Mouse (Mus musculus): ENCODE measurements around the gene Gm3233.
A peak's percentile ranks its signal among the peaks of the same experiment; 100 is the strongest.
"Not testable (repeated sequence)": the region's sequence is repeated elsewhere in the genome, so short reads cannot be mapped to it uniquely, and the experiment has no call there.

Gm3233 gene

GRCm38 (mm10) chr10:77759582-77759981 lies at the start of gene Gm3233:
TSS of gene Gm3233 (minus strand) at chr10:77759682.
- DNase-seq (ENCODE audit: low read depth, low spot score): not testable (repeated sequence)

- no peak for DNase-seq (ENCODE audit: low read depth, low spot score)
Observed at GRCm38 (mm10) chr10:77804095-77804494, 44.6 kb upstream of the Gm3233 start.

DNA sequence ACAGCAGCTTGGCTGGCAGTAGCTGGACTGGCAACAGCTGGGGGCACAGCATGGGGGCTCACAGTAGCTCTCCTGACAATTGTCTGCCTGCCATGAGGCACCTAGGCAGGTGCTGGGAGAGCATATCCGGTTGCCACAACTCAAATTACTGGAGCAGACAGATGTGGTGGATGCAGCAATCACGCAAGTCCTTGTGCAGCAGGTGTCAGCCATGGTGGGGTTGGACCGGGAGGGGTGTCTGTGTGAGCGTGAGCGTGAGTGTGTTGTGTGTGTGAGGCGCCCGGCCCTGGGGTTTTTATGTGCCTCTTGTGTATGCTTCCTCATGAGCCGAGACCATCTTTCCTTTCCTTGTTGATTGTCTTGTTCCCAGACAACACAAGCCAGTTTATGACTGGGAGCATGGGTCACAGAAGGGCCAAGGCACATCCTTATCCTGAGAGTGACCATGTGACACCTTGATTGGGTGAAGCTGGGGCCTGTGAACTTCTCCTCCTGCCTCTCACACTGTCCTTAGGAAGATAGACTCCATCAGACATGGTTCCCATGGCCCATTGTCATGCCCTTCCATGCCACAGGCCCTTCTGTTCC lies 39.5 kb upstream of the Gm3233 start, which contains the start of gene Gm19668:
Gene Gm19668 (minus strand): TSS at position 213 of the 588 bp plus-strand sequence.
- DNase-seq (ENCODE audit: low read depth, low spot score): no peak

DNA sequence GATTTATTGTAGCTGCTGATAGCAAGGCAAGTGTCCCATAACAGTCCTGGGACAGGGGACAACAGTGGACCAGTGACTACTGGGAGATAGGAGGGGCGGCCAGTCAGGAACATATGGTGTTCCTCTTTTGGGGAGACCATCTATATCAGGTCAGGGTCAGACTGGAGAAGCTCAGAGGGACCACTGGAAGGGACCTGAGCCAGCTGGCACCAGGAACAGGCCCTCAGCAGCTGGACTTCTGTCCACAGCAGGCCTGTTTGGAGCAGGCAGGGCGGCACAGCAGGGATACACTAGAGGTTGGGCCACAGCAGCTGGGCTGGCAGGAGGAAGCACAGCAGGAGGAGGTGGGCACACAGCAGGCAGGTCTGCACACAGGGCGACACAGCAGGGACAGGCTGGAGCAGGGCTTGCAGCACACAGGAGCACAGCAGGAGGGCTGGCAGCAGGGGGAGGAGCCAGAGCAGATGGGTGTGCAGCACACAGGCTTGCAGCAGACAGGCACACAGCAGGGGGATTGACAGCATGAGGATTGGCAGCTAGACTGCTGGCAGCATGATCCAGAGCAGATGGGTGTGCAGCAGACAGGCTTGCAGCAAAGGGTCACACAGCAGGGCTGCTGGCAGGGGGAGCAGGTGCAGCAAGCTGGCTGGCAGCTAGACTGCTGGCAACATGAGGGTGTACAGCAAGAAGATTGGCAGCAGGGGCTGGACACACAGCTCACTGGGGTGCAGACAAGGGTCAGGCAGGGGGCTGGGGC lies 38.9 kb upstream of the Gm3233 start:
- not testable (repeated sequence) for DNase-seq (ENCODE audit: low read depth, low spot score)

DNA sequence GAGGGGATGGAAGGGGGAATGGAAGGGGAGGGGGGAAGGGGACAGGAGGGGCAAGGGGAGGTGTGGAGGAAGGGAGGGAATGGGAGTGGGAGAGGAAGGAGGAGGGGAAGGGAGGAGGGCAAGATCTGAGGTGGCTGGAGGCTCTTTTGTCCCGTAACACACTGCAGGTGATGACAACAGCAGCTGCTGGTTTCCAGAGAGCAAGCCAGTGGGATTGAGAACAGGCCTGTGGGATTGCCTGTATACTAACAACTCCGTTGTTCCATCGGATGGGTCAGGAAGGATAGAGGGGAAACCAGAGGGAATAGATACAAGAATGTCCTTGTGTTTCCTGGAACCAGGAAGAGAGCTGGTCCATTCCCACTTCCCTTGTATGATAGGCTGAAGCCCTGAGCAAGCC lies 38.2 kb upstream of the Gm3233 start:
- DNase-seq (ENCODE audit: low read depth, low spot score): no peak

- DNase-seq (ENCODE audit: low read depth, low spot score): no peak
Observed at GRCm38 (mm10) chr10:77794976-77795375, 35.5 kb upstream of the Gm3233 start, which contains the start of gene Gm9639. TSS of gene Gm9639 (minus strand) at chr10:77795076.

- DNase-seq (ENCODE audit: low read depth, low spot score): no peak
Observed at GRCm38 (mm10) chr10:77788621-77789020, 29.1 kb upstream of the Gm3233 start.

DNA sequence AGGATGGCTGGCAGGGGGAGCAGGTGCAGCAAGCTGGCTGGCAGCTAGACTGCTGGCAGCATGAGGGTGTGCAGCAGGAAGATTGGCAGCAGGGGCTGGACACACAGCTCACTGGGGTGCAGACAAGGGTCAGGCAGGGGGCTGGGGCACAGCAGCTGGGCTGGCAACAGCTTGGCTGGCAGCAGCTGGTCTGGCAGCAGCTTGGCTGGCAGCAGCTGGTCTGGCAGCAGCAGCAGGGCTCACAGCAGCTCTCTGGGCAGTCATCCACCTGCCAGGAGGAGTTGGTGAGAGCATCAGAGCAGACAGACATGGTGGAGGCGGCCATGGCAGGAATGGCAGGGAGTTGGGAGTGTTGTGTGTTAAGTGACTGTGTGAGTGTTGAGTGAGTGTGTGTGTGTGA lies 28.4 kb upstream of the Gm3233 start, which contains the start of gene Gm7137:
Gene Gm7137 (minus strand): TSS at position 325 of the 400 bp plus-strand sequence.
- DNase-seq (ENCODE audit: low read depth, low spot score): not testable (repeated sequence)

DNA sequence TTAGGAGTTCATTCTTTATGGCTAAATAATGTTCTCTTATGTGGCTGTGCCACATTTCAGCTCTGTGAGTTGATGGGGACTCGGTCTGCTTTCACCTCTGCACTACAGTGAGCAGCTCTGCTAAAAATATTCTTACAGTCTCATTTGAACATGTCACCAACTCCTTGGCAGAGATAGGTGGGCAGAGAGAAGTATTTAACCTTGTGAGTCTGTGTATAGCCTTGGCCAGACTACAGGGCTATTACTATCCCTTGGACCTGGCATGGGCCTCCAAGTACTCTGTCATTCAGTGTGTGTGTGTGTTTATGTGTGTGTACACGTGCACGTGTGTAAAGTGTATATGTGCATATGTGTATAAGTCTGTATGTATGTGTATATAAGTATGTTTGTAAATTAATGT lies 23.9 kb upstream of the Gm3233 start:
- not testable (repeated sequence) for DNase-seq (ENCODE audit: low read depth, low spot score)

DNA sequence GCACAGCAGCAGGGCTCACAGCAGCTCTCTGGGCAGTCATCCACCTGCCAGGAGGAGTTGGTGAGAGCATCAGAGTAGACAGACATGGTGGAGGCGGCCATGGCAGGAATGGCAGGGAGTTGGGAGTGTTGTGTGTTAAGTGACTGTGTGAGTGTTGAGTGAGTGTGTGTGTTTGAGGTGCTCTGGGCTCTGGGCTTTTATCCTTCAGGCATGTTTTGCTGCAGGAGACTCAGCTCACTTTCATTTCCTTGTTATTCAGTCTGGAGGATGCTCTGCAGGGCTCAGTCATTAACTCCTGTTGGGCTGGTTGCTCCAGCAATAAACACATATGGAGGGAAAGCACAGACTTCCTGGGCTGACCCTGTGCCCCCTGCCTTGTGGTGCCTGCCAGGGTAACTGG lies 23.0 kb upstream of the Gm3233 start, which contains the start of gene Gm3250:
Gene Gm3250 (minus strand): TSS at position 101 of the 400 bp plus-strand sequence.
- not testable (repeated sequence) for DNase-seq (ENCODE audit: low read depth, low spot score)

DNA sequence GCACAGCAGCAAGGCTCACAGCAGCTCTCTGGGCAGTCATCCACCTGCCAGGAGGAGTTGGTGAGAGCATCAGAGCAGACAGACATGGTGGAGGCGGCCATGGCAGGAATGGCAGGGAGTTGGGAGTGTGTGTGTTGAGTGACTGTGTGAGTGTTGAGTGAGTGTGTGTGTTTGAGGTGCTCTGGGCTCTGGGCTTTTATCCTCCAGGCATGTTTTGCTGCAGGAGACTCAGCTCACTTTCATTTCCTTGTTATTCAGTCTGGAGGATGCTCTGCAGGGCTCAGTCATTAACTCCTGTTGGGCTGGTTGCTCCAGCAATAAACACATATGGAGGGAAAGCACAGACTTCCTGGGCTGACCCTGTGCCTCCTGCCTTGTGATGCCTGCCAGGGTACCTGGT lies 17.4 kb upstream of the Gm3233 start, which contains the start of gene Gm7138:
Gene Gm7138 (minus strand): TSS at position 101 of the 400 bp plus-strand sequence.
- DNase-seq (ENCODE audit: low read depth, low spot score): not testable (repeated sequence)

GRCm38 (mm10) chr10:77772142-77772541 lies 12.7 kb upstream of the Gm3233 start:
- not testable (repeated sequence) for DNase-seq (ENCODE audit: low read depth, low spot score)

- DNase-seq (ENCODE audit: low read depth, low spot score): not testable (repeated sequence)
Observed at GRCm38 (mm10) chr10:77771225-77771624, 11.7 kb upstream of the Gm3233 start, which contains the start of gene Gm3238. TSS of gene Gm3238 (minus strand) at chr10:77771325.

DNA sequence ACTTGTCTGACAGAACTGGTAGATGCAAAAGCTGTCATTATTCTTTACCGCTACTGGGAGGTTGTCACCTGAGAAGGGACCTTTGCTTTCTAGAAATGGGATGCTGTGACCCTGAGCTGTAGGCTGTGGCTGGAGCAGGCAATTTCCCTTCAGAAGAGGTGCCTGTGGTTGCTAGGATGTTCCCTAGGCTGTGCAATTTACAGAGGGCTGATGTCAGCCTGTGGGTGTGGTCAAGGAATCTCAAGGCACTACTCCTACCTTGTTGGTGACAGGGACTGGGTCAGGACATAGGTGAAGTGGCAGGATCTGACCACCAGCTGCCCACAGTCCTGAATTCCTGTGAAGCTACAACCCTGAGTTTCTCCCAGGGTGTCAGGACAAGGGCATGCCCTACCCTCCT lies 10.2 kb upstream of the Gm3233 start:
- no peak for DNase-seq (ENCODE audit: low read depth, low spot score)

- DNase-seq (ENCODE audit: low read depth, low spot score): peak; percentile 37
Observed at GRCm38 (mm10) chr10:77753448-77753847, 6.0 kb downstream of the Gm3233 start.

DNA sequence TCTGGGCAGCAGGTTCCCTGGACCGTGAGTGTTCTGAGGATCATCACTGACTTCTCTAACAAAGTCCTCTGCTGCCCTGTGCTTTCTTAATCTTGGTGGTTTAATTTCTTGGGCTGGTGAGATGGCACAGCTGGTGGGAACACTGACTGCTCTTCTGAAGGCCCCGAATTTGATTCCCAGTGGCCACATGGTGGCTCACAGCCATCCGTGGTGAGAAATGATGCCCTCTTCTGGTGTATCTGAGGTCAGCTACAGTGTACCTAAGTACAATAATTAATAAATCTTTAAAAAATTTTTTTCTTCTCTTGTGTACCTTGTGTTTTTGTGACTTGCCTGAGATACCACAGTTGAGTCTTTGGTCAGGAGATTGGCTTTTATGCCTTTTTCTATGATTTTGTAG lies 7.2 kb downstream of the Gm3233 start:
- DNase-seq (ENCODE audit: low read depth, low spot score): peak; percentile 39

GRCm38 (mm10) chr10:77751254-77751653 lies 8.2 kb downstream of the Gm3233 start, which contains the start of gene Gm9736:
TSS of gene Gm9736 (minus strand) at chr10:77751354.
- DNase-seq (ENCODE audit: low read depth, low spot score): not testable (repeated sequence)

DNA sequence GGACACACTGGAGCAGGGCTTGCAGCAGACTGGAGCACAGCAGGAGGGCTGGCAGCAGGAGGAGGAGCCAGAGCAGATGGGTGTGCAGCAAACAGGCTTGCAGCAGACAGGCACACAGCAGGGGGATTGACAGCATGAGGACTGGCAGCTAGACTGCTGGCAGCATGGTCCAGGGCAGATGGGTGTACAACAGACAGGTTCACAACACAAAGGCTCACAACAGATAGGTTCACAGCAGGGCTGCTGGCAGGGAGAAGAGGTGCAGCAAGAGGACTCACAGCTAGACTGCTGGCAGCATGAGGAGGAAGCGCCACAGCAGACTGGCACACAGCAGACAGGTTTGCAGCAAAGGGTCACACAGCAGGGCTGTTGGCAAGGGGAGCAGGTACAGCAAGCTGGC lies 8.8 kb downstream of the Gm3233 start:
- not testable (repeated sequence) for DNase-seq (ENCODE audit: low read depth, low spot score)

- not testable (repeated sequence) for DNase-seq (ENCODE audit: low read depth, low spot score)
Observed at GRCm38 (mm10) chr10:77741924-77742688, 17.4 kb downstream of the Gm3233 start, which contains the start of gene Gm18596. TSS of gene Gm18596 (minus strand) at chr10:77742638.

DNA sequence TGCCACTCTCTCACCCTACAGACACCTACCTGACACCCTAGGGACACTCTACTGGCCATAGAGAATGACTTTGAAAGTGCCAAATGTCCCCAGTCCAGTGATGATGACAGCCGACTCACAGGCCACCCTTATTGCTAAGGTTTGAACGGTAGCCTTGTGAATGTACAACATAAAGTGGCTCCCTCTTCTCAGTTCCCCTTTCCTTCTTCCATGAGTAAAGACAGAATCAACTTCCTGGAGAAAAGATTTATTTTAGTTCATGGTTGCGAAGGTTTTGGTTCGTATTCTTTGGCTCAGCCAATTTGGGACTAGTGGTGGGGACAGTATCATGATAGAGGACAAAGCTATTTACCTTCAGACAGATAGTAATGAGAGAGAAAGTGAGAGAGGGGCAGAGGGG lies 20.6 kb downstream of the Gm3233 start:
- DNase-seq (ENCODE audit: low read depth, low spot score): no peak

GRCm38 (mm10) chr10:77735928-77736327 lies 23.6 kb downstream of the Gm3233 start:
- no peak for DNase-seq (ENCODE audit: low read depth, low spot score)

GRCm38 (mm10) chr10:77729241-77729640 lies 30.2 kb downstream of the Gm3233 start:
- DNase-seq (ENCODE audit: low read depth, low spot score): peak; percentile 59
